Comparison of ENCODE assay signal across 12 mouse cellular contexts in the genomic region with DNA sequence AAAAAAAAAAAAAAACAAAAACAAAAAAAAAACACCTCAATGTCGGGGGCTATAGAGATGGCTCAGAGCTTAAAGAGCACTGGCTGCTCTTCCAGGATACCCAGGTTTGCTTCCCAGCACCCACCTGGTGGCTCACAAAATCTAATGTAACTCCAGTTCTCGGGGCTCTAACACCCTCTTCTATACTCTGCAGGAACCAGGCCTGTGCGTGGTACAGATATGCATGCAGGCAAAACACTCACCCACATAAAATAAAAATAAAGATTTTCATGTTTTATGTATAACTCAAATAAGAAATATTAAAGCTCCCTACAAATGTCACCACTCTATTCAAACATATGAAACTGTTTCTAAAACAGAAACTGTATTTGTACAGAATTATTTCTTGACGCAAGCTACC.
"Had no signal": no experiment of that assay in that cellular context is flagged by ENCODE, and none has a peak within 500 bp of the region (broad histone marks: within the 10 kb centered on the region; RNA-seq: fewer than 3 reads in every experiment).

No protein-coding gene starts in this region.

- DNase-seq: lung, adult 18-20 months; lung, embryonic 14.5 days; lung, postnatal 10 days; lung, postnatal 4 days; midbrain, embryonic 14.5 days; retina, postnatal 1 day; right cerebral cortex, postnatal 25 days; right cerebral cortex, postnatal 4 days; spleen, adult 18-20 months; thymus, adult 2 months; thymus, postnatal 25 days; thymus, postnatal 4 days had no signal
